11 mouse cellular contexts compared by ENCODE assay signal in genomic region chr10:80773816-80774215, GRCm38 (mm10). TPM values are rescaled to one million over a fixed set of nuclear protein-coding genes. Genes with fewer than 3 reads are reported as not detected.
DNase-seq lines count a peak whose midpoint lies in the region; ATAC-seq and TF ChIP-seq lines count a peak whose summit lies in the region.
"Had no signal": no experiment of that assay in that cellular context is flagged by ENCODE, and none has a peak within 500 bp of the region (broad histone marks: within the 10 kb centered on the region; RNA-seq: fewer than 3 reads in every experiment).

No protein-coding gene starts in this region.

- TF ChIP-seq CTCF in heart, postnatal 0 days (IDR thresholded peaks at IDR 0.05; ENCODE audit: low read depth): no peak
- no peak for TF ChIP-seq CTCF in cortical plate, adult 2 months (IDR thresholded peaks at IDR 0.05; ENCODE audit: extremely low read depth, insufficient read depth, low read length)

- H3K4me3 ChIP-seq in heart, postnatal 0 days (ENCODE audit: low read depth, low read length): no peak overlapping the region
- H3K4me3 ChIP-seq in cortical plate, adult 2 months (ENCODE audit: insufficient read depth, low read length): no peak overlapping the region
- H3K4me3 ChIP-seq in embryonic facial prominence, embryonic 14.5 days (ENCODE audit: low read depth, low read length): no peak overlapping the region
- H3K4me3 ChIP-seq in liver, embryonic 12.5 days: no peak overlapping the region
- H3K4me3 ChIP-seq: hindbrain, embryonic 12.5 days had no signal

- no peak for TF ChIP-seq POLR2A in cortical plate, adult 2 months (IDR thresholded peaks at IDR 0.05; ENCODE audit: extremely low read depth, insufficient read depth, low read length)

- no peak overlapping the region for H3K4me2 ChIP-seq in heart, postnatal 0 days (ENCODE audit: low read depth, low read length)
- H3K4me2 ChIP-seq in embryonic facial prominence, embryonic 14.5 days (ENCODE audit: low read depth, low read length): no peak overlapping the region
- no peak overlapping the region for H3K4me2 ChIP-seq in liver, embryonic 12.5 days
- H3K4me2 ChIP-seq: hindbrain, embryonic 12.5 days had no signal

- no peaks in the 10 kb centered on the region for H3K27me3 ChIP-seq in heart, postnatal 0 days (ENCODE audit: control insufficient read depth, insufficient read depth, low read length)
- no peaks in the 10 kb centered on the region for H3K27me3 ChIP-seq in embryonic facial prominence, embryonic 14.5 days (replicated peaks; ENCODE audit: control insufficient read depth, insufficient read depth, low read length)
- no peaks in the 10 kb centered on the region for H3K27me3 ChIP-seq in liver, embryonic 12.5 days (replicated peaks)
- H3K27me3 ChIP-seq: hindbrain, embryonic 12.5 days had no signal

- peak overlapping the region; percentile 80 for H3K27ac ChIP-seq in heart, postnatal 0 days (ENCODE audit: low read depth)
- peak overlapping the region; percentile 40 for H3K27ac ChIP-seq in cortical plate, adult 2 months (ENCODE audit: insufficient read depth, low read length)
- peak overlapping the region; percentile 66 for H3K27ac ChIP-seq in embryonic facial prominence, embryonic 14.5 days (replicated peaks; ENCODE audit: low read depth, low read length)
- H3K27ac ChIP-seq in liver, embryonic 12.5 days: peak overlapping the region; percentile 73

- H3K9ac ChIP-seq in heart, postnatal 0 days (replicated peaks; ENCODE audit: low read depth, low read length): no peak overlapping the region
- H3K9ac ChIP-seq in embryonic facial prominence, embryonic 14.5 days (ENCODE audit: low read depth, low read length): no peak overlapping the region
- no peak overlapping the region for H3K9ac ChIP-seq in liver, embryonic 12.5 days

- no peak for TF ChIP-seq EP300 in heart, postnatal 0 days (IDR thresholded peaks at IDR 0.05; ENCODE audit: low read depth)

- no peak for ATAC-seq in heart, postnatal 0 days (ENCODE audit: insufficient read depth, low read depth)
- ATAC-seq in embryonic facial prominence, embryonic 14.5 days (ENCODE audit: low read depth): no peak
- no peak for ATAC-seq in liver, embryonic 12.5 days

- peaks cover 29% of the 10 kb centered on the region for H3K4me1 ChIP-seq in heart, postnatal 0 days (ENCODE audit: control insufficient read depth, insufficient read depth)
- peaks cover 14% of the 10 kb centered on the region for H3K4me1 ChIP-seq in cortical plate, adult 2 months (ENCODE audit: control insufficient read depth, insufficient read depth, low read length)
- peaks cover 9% of the 10 kb centered on the region for H3K4me1 ChIP-seq in embryonic facial prominence, embryonic 14.5 days (ENCODE audit: control insufficient read depth, insufficient read depth, low read length)
- H3K4me1 ChIP-seq in liver, embryonic 12.5 days: peaks cover 46% of the 10 kb centered on the region

- no peaks in the 10 kb centered on the region for H3K9me3 ChIP-seq in heart, postnatal 0 days (replicated peaks; ENCODE audit: control insufficient read depth, low read length)
- H3K9me3 ChIP-seq in embryonic facial prominence, embryonic 14.5 days (ENCODE audit: control insufficient read depth, low read length): no peaks in the 10 kb centered on the region
- no peaks in the 10 kb centered on the region for H3K9me3 ChIP-seq in liver, embryonic 12.5 days (replicated peaks)
- H3K9me3 ChIP-seq: hindbrain, embryonic 12.5 days had no signal

- H3K36me3 ChIP-seq in heart, postnatal 0 days (replicated peaks; ENCODE audit: control insufficient read depth, insufficient read depth, low read length): peaks cover 85% of the 10 kb centered on the region
- peaks cover 95% of the 10 kb centered on the region for H3K36me3 ChIP-seq in embryonic facial prominence, embryonic 14.5 days (ENCODE audit: control insufficient read depth, insufficient read depth, low read length)
- H3K36me3 ChIP-seq in liver, embryonic 12.5 days: peaks cover 100% of the 10 kb centered on the region

- WGBS in heart, postnatal 0 days: 41% methylated on average over 5 of the region's 5 CpGs
- WGBS in embryonic facial prominence, embryonic 14.5 days: 82% methylated on average over 5 of the region's 5 CpGs
- 72% methylated on average over 5 of the region's 5 CpGs for WGBS in liver, embryonic 12.5 days (ENCODE audit: insufficient replicate concordance)

- no peak for DNase-seq in heart, postnatal 0 days (ENCODE audit: low spot score)
- DNase-seq in heart, adult 11 months: no peak
- no peak for DNase-seq in embryonic facial prominence, embryonic 14.5 days (ENCODE audit: low spot score)
- DNase-seq in ovary, postnatal 36 days (ENCODE audit: low spot score): no peak
- DNase-seq in adrenal gland, postnatal 10 days: no peak
- no peak for DNase-seq in thymus, postnatal 25 days
- DNase-seq: kidney, postnatal 4 days had no signal

RNA-seq across cellular contexts. Expression of gene Dot1l, which starts 18.8 kb away (rescaled TPM):
- total RNA-seq in heart, postnatal 0 days (2014; rRNA removed; ENCODE audit: low replicate concordance): 19.4 and 32.8 TPM in 2 replicates
- polyA plus RNA-seq in heart, postnatal 0 days (2015; fragmentation: Nextera tagmentation; extraction: Ambion mirVana): 13.1 and 14.0 TPM in 2 replicates
- polyA plus RNA-seq in cortical plate, adult 2 months (2012; rRNA removed): 45.9 and 47.8 TPM in 2 replicates
- polyA plus RNA-seq in embryonic facial prominence, embryonic 14.5 days (2014; fragmentation: Nextera tagmentation; extraction: Ambion mirVana): 20.7 and 21.5 TPM in 2 replicates
- polyA plus RNA-seq in liver, embryonic 12.5 days (2016; fragmentation: Nextera tagmentation; extraction: Ambion mirVana): 15.7 TPM in 2 replicates
- total RNA-seq in adrenal gland, postnatal 10 days (2021): 10 to 100 TPM; 64.5 to 80.9 TPM

RNA-seq across cellular contexts. Expression of gene Sf3a2, which starts 24.2 kb away (rescaled TPM):
- total RNA-seq in heart, postnatal 0 days (2014; rRNA removed; ENCODE audit: low replicate concordance): 8.8 and 12.7 TPM in 2 replicates
- 25.2 and 26.0 TPM in 2 replicates for polyA plus RNA-seq in heart, postnatal 0 days (2015; fragmentation: Nextera tagmentation; extraction: Ambion mirVana)
- 38.9 and 46.1 TPM in 2 replicates for polyA plus RNA-seq in cortical plate, adult 2 months (2012; rRNA removed)
- polyA plus RNA-seq in embryonic facial prominence, embryonic 14.5 days (2014; fragmentation: Nextera tagmentation; extraction: Ambion mirVana): 69.6 TPM in 2 replicates
- polyA plus RNA-seq in liver, embryonic 12.5 days (2016; fragmentation: Nextera tagmentation; extraction: Ambion mirVana): 53.5 and 54.1 TPM in 2 replicates
- total RNA-seq in adrenal gland, postnatal 10 days (2021): 10 to 100 TPM; 45.2 to 50.5 TPM

RNA-seq across cellular contexts. Expression of gene Plekhj1, which starts 24.6 kb away (rescaled TPM):
- total RNA-seq in heart, postnatal 0 days (2014; rRNA removed; ENCODE audit: low replicate concordance): 29.3 and 50.6 TPM in 2 replicates
- 41.8 and 44.4 TPM in 2 replicates for polyA plus RNA-seq in heart, postnatal 0 days (2015; fragmentation: Nextera tagmentation; extraction: Ambion mirVana)
- 59.5 and 62.6 TPM in 2 replicates for polyA plus RNA-seq in cortical plate, adult 2 months (2012; rRNA removed)
- polyA plus RNA-seq in embryonic facial prominence, embryonic 14.5 days (2014; fragmentation: Nextera tagmentation; extraction: Ambion mirVana): 102 and 111 TPM in 2 replicates
- polyA plus RNA-seq in liver, embryonic 12.5 days (2016; fragmentation: Nextera tagmentation; extraction: Ambion mirVana): 134 and 137 TPM in 2 replicates
- total RNA-seq in adrenal gland, postnatal 10 days (2021): 10 to 100 TPM; 50.0 to 63.2 TPM

RNA-seq across cellular contexts. Expression of gene Amh, which starts 31.2 kb away (rescaled TPM):
- 4.0 TPM in 1 of 2 replicates, not detected in the other for total RNA-seq in heart, postnatal 0 days (2014; rRNA removed; ENCODE audit: low replicate concordance)
- 0.18 and 0.22 TPM in 2 replicates for polyA plus RNA-seq in heart, postnatal 0 days (2015; fragmentation: Nextera tagmentation; extraction: Ambion mirVana)
- polyA plus RNA-seq in cortical plate, adult 2 months (2012; rRNA removed): 1.6 and 2.3 TPM in 2 replicates
- polyA plus RNA-seq in embryonic facial prominence, embryonic 14.5 days (2014; fragmentation: Nextera tagmentation; extraction: Ambion mirVana): 0.13 TPM in 1 of 2 replicates, not detected in the other
- 0.07 TPM in 1 of 2 replicates, not detected in the other for polyA plus RNA-seq in liver, embryonic 12.5 days (2016; fragmentation: Nextera tagmentation; extraction: Ambion mirVana)
- total RNA-seq in adrenal gland, postnatal 10 days (2021): under 1 TPM; 0.57 to 0.79 TPM
- polyA plus RNA-seq: activated CD4-positive, CD25-positive, alpha-beta regulatory T cell, adult 4 months; hindbrain, embryonic 12.5 days had no signal

RNA-seq across cellular contexts. Expression of gene Ap3d1, which starts 31.8 kb away (rescaled TPM):
- 72.7 and 77.9 TPM in 2 replicates for total RNA-seq in heart, postnatal 0 days (2014; rRNA removed; ENCODE audit: low replicate concordance)
- 31.6 and 34.3 TPM in 2 replicates for polyA plus RNA-seq in heart, postnatal 0 days (2015; fragmentation: Nextera tagmentation; extraction: Ambion mirVana)
- polyA plus RNA-seq in cortical plate, adult 2 months (2012; rRNA removed): 157 and 159 TPM in 2 replicates
- 67.6 and 75.8 TPM in 2 replicates for polyA plus RNA-seq in embryonic facial prominence, embryonic 14.5 days (2014; fragmentation: Nextera tagmentation; extraction: Ambion mirVana)
- polyA plus RNA-seq in liver, embryonic 12.5 days (2016; fragmentation: Nextera tagmentation; extraction: Ambion mirVana): 36.5 and 38.2 TPM in 2 replicates
- 10 to 100 TPM; 64.7 to 82.6 TPM for total RNA-seq in adrenal gland, postnatal 10 days (2021)
